Mouse (Mus musculus) midbrain, postnatal 0 days (tissue): ENCODE data around the gene Rpl23a. TPM values are rescaled to one million over a fixed set of nuclear protein-coding genes. Genes with fewer than 3 reads are reported as not detected.

Experiments used
- ATAC-seq: fragments of 200-750 bp; cut with Nextera tagmentation; 2 replicates; pipeline ENCODE4 v1.8.0; 2017; ENCODE audit warnings: moderate number of reproducible peaks, mild to moderate bottlenecking, moderate TSS enrichment, moderate library complexity; ENCODE audit not compliant: low FRiP score
- DNase-seq: peaks from one replicate; pipeline ENCODE4 v3.0.0-alpha.2; 2015; ENCODE audit warnings: low spot score
- H3K27ac ChIP-seq: fragments of 300-500 bp; sonication (generic); 2 replicates; pipeline ENCODE4 v1.5.1; 2014; ENCODE audit warnings: low read depth, mild to moderate bottlenecking, low read length, mixed read lengths
- H3K27me3 ChIP-seq: fragments of 300-500 bp; sonication (generic); 2 replicates; pipeline ENCODE4 v1.6.1; 2014; ENCODE audit warnings: low read length, control low read depth, mixed read lengths; ENCODE audit not compliant: insufficient read depth
- H3K36me3 ChIP-seq: fragments of 300-500 bp; sonication (generic); 2 replicates; pipeline ENCODE4 v1.6.1; 2014; ENCODE audit warnings: low read length, control low read depth, mixed read lengths; ENCODE audit not compliant: insufficient read depth
- H3K4me1 ChIP-seq: fragments of 300-500 bp; sonication (generic); 2 replicates; pipeline ENCODE4 v1.6.1; 2014; ENCODE audit warnings: mild to moderate bottlenecking, control low read depth, antibody characterized with exemption, low read length, mixed read lengths; ENCODE audit not compliant: insufficient read depth
- H3K4me2 ChIP-seq: fragments of 300-500 bp; sonication (generic); 2 replicates; pipeline ENCODE4 v1.6.1; 2014; ENCODE audit warnings: low read depth, mild to moderate bottlenecking, low read length, mixed read lengths; ENCODE audit not compliant: poor library complexity, severe bottlenecking
- H3K4me3 ChIP-seq: fragments of 300-500 bp; sonication (generic); 2 replicates; pipeline ENCODE4 v1.5.1; 2014; ENCODE audit warnings: low read depth, mild to moderate bottlenecking, low read length, moderate library complexity
- H3K9ac ChIP-seq: fragments of 300-500 bp; sonication (generic); replicated peaks from 2 replicates; pipeline ENCODE4 v1.6.1; 2014; ENCODE audit warnings: mild to moderate bottlenecking, low read length, moderate library complexity, mixed read lengths; ENCODE audit not compliant: poor library complexity, severe bottlenecking
- H3K9me3 ChIP-seq: fragments of 300-500 bp; sonication (generic); 2 replicates; pipeline ENCODE4 v1.6.1; 2016; ENCODE audit warnings: low read length, control low read depth
- CTCF ChIP-seq: IDR thresholded peaks from 2 replicates; pipeline ENCODE4 v1.5.1; 2016; ENCODE audit warnings: antibody characterized with exemption, mild to moderate bottlenecking
- WGBS: fragments of 180-500 bp; shearing (Covaris S2); extraction: QIAGEN DNeasy Blood & Tissue Kit; methylation state at CpG from one replicate; pipeline ENCODE4 v1.1.7; 2014; 5-methylcytosine and 5-hydroxymethylcytosine counted together
- polyA plus RNA-seq: library from polyadenylated mRNA; unstranded; fragments of >200 nt; fragmentation: Nextera tagmentation; extraction: Ambion mirVana; gene quantifications from 2 replicates; pipeline ENCODE4 v1.2.1, GENCODE M21; 2015
- total RNA-seq: library from RNA; depleted of rRNA; stranded (reverse); fragments of >200 nt; gene quantifications from 2 replicates; pipeline ENCODE4 v1.2.3, GENCODE M21; 2014

Rpl23a gene
- total and polyA plus RNA-seq, 2 experiments from 2014 or later = 860 to 863 TPM

GRCm38 (mm10) chr11:78152299-78153231, 30.8 kb downstream of the Rpl23a start:
- ATAC-seq = peak; percentile 81
- Histone ChIP-seq H3K27ac (peak overlapping the region; percentile 73), H3K4me1 (0 out of 2 replicates have a peak, but pooled peaks cover 5% of the 10 kb centered on the region), H3K9ac (no peak overlapping the region), H3K27me3 (no peaks in the 10 kb centered on the region), H3K4me2 (no peak overlapping the region), H3K4me3 (no peak overlapping the region), H3K36me3 (peaks cover 45% of the 10 kb centered on the region), H3K9me3 (no peaks in the 10 kb centered on the region)
- DNase-seq = peak; percentile 97
- TF ChIP-seq CTCF = no peak
- 48% methylated on average over 9 of the region's 9 CpGs for WGBS

- H3K4me2 ChIP-seq = no peak overlapping the region
- WGBS = 23% methylated on average over 1 of the region's 1 CpGs
- peak; percentile 42 for DNase-seq
- H3K9ac ChIP-seq = no peak overlapping the region
- H3K27me3 ChIP-seq = no peaks in the 10 kb centered on the region
- no peak overlapping the region for H3K4me3 ChIP-seq
- peaks cover 44% of the 10 kb centered on the region for H3K36me3 ChIP-seq
- H3K27ac ChIP-seq = no peak overlapping the region
- H3K4me1 ChIP-seq = 0 out of 2 replicates have a peak, but pooled peaks cover 5% of the 10 kb centered on the region
- TF ChIP-seq CTCF = peak; percentile 70
- ATAC-seq = no peak
- no peaks in the 10 kb centered on the region for H3K9me3 ChIP-seq
These were observed 32.2 kb downstream of the Rpl23a start for GRCm38 (mm10) chr11:78151161-78151560.

- Histone ChIP-seq H3K4me1 (no peaks in the 10 kb centered on the region), H3K9ac (no peak overlapping the region), H3K27me3 (no peaks in the 10 kb centered on the region), H3K9me3 (no peaks in the 10 kb centered on the region), H3K36me3 (peaks cover 25% of the 10 kb centered on the region), H3K4me3 (no peak overlapping the region), H3K27ac (no peak overlapping the region), H3K4me2 (no peak overlapping the region)
- DNase-seq (no peak), ATAC-seq (no peak)
- TF ChIP-seq CTCF = no peak
- WGBS = 93% methylated on average over 6 of the region's 6 CpGs
These were observed 36.5 kb downstream of the Rpl23a start for GRCm38 (mm10) chr11:78146707-78147543.

GRCm38 (mm10) chr11:78146168-78146567, 37.2 kb downstream of the Rpl23a start:
- 86% methylated on average over 5 of the region's 5 CpGs for WGBS

GRCm38 (mm10) chr11:78143520-78143919, 39.9 kb downstream of the Rpl23a start:
- H3K36me3 ChIP-seq = peaks cover 15% of the 10 kb centered on the region
- no peak overlapping the region for H3K9ac ChIP-seq
- WGBS = 76% methylated on average over 2 of the region's 2 CpGs
- no peak overlapping the region for H3K4me2 ChIP-seq
- no peaks in the 10 kb centered on the region for H3K9me3 ChIP-seq
- ATAC-seq = no peak
- no peak overlapping the region for H3K27ac ChIP-seq
- no peaks in the 10 kb centered on the region for H3K27me3 ChIP-seq
- no peak for TF ChIP-seq CTCF
- H3K4me3 ChIP-seq = no peak overlapping the region
- no peak for DNase-seq
- H3K4me1 ChIP-seq = no peaks in the 10 kb centered on the region

More at GRCm38 (mm10) chr11:78146168-78146567, 37.2 kb downstream of the Rpl23a start:
- no peak overlapping the region for H3K9ac ChIP-seq
- H3K27me3 ChIP-seq = no peaks in the 10 kb centered on the region
- no peaks in the 10 kb centered on the region for H3K9me3 ChIP-seq
- peaks cover 25% of the 10 kb centered on the region for H3K36me3 ChIP-seq
- H3K27ac ChIP-seq = no peak overlapping the region; the same call in 1 of the 2 replicates
- H3K4me1 ChIP-seq = no peaks in the 10 kb centered on the region
- TF ChIP-seq CTCF = peak; percentile 28
- ATAC-seq (no peak), DNase-seq (no peak)
- no peak overlapping the region for H3K4me3 ChIP-seq
- no peak overlapping the region for H3K4me2 ChIP-seq
